Mouse (Mus musculus): ENCODE measurements around the gene Mif4gd.
"Not testable (repeated sequence)": the region's sequence is repeated elsewhere in the genome, so short reads cannot be mapped to it uniquely, and the experiment has no call there.

Mif4gd gene

DNA sequence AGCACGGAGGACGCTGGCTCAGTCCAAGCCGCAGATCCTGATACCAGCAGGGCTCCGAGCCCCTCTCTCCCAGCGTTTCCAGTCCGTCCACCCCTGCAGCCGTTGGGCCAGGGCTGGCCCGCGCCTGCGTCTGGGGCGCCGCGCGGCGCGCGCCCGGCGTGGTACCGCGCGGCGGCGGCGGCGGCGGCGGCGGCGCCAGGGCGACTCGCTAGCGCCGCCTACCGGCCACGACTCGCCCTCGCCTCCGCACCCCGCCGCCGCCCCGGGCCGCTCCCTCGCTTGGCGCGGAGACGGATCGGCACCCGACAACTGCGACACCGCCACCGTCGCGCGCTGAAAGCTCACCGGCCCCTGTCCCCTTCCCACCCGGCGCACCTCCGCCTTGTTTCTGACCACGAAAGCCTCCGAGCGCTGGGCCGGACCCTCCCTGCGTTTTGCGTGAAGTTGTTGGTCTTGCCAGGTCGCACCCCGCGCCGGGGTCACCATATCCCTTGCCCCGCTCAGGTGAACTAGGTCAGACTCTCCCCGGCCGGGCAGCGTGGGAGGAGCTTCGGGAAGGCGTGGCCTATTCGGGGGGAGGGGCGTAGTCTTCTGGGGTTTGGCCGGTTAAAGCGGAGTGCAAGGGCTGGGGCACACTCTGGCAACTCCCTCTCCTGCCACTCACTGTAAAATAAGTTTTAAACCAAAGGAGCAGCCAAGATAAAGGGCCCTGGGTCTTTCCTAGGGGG is at the start of gene Mif4gd:
Gene Mif4gd (minus strand): TSS at position 560 of the 728 bp plus-strand sequence.
- DNase-seq (ENCODE audit: low read depth, low spot score) = peak; percentile 96

DNA sequence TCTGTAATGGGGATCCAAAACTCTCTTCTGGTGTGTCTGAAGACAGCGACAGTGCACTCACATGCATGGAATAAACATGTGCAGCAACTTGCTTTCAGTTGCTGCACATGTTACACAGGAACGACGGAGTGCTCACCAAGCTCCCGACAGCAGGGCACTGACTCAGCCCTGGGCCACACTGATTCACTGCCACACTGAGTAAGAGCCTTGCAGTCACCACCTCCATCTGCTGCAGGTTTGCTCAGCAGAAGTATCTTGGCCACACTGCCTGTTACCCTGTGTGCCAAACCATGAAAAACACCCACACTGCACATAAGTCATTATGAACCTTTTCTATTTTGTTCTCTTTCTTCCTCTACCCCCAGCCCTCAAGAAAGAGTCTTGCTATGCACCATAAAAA is 47.6 kb upstream of the Mif4gd start:
- no peak for DNase-seq (ENCODE audit: low read depth, low spot score)

DNA sequence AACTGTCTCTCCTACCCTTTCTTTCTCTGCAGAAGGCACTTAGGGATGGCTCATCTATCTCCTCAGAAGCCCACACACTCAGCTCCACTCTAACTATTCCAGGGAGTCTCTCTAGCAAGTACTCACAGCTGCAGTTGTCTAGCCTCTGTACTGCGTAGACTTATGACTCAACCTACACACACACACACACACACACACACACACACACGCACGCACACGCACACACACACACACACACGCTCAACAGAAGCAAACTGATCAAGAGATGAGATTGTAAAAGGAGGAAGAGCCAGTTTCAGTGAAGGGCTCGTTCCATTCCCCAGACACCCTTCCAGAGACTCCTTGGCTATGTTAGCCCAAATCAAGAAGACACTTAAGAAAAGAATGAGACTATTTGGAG is 45.8 kb upstream of the Mif4gd start:
- no peak for DNase-seq (ENCODE audit: low read depth, low spot score)

DNA sequence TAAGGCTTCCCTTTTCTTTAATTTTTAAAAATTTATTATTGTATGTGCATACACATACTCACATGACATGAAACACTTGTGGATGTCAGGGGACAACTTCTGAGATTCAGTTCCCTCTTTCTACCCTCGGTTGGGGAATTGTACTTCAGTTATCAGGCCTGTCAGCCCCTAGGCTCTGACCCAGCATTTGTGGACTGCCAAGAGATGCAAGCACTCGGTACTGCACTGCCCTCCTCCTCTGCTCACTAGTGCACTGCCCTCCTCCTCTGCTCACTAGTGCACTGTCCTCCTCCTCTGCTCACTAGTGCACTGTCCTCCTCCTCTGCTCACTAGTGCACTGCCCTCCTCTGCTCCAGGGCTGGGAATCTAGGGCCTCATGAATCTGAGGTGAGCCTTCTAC is 41.4 kb upstream of the Mif4gd start:
- no peak for DNase-seq (ENCODE audit: low read depth, low spot score)

DNA sequence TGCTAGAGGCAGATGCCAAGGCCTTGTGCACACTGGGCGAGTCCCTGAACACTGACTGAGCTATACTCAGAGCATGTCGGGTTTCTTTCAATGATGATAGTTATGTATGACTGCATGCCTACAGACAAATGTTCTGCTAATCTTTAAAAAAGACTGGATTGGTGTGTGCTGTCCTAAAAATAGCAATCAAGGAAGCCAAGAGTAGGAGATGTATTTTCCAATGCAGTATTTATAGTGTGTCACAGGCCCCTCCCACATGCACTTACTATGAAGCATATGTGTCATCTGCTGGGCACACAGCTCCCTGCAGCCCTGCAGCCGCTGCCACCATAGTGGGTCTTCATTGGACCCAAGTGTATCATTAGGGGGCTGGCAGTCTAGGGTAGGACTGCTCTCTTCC is 40.4 kb upstream of the Mif4gd start:
- DNase-seq (ENCODE audit: low read depth, low spot score) = no peak

DNA sequence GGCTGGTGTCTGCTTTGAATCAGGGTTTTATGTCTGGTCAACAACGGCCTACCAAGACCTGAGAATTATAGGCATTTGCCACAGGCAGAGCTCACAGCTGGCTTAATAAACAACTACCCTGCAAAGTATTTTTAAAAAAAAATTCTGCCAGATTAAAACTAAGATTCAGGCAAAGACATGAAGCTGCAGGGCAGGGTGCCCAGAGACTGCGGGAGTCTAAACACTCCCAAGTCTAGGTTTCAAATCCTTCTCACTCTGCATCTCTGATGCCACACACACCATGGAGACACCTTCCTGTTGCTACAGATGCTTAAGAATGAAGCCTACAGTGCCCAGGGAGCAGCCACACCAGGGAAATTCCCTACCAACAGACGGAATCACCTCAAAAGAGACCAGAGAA is 38.9 kb upstream of the Mif4gd start:
- DNase-seq (ENCODE audit: low read depth, low spot score) = no peak

DNA sequence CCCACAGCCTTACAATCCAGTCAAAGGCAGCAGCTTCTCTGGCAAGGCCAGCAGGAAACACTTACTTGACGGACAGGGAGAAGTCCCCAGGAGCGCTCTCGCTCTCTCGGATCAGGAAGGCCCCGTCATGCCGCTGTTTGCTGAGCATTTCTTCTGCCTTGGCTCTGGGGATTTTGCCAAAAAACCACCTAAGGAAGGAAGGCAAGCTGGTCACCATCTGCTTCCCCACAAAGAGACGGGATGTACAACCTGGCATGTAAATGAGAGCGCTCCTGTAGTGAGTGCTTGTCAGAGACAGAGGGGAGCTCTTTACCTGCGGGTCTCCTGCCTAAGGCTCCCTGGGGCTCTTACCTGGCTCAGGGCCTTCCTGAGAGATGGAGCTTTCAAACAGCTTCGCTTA is 36.9 kb upstream of the Mif4gd start:
- no peak for DNase-seq (ENCODE audit: low read depth, low spot score)

DNA sequence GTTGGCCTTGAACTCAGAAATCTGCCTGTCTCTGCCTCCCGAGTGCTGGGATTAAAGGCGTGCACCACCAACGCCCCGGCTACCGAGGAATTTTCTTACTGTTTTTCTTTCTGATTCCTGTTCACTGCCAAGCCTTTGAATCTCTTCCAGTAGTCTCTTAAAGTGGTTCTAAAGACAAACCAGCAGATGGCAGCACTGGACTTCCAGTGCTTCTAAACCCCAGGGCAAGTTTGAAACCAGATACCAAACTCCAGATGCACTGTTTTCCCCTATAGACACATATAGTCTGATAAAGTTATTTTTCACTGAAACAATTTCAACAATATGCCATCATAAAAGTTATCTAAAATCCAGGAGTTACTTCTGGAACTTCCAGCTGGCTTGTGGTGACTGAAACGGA is 34.7 kb upstream of the Mif4gd start:
- peak; percentile 89 for DNase-seq (ENCODE audit: low read depth, low spot score)

DNA sequence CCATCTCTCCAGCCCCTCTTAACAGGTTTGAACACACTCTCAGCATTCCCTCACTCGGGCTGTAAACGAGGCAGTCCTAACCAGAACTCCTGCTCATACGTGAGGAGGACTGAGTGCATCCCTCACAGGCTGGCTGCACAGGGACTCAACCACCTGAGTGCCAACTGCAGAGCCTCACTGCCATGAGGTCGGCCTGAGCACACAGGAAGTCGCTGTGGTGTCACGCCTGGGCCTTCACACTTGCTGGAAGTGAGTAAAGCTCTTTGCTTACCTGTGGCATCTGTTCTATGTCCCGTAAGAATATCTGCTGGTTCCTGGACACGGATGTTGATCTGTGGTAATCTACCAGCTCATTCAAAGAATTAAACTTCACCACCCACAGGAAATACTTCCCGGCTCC is 33.7 kb upstream of the Mif4gd start:
- no peak for DNase-seq (ENCODE audit: low read depth, low spot score)

DNA sequence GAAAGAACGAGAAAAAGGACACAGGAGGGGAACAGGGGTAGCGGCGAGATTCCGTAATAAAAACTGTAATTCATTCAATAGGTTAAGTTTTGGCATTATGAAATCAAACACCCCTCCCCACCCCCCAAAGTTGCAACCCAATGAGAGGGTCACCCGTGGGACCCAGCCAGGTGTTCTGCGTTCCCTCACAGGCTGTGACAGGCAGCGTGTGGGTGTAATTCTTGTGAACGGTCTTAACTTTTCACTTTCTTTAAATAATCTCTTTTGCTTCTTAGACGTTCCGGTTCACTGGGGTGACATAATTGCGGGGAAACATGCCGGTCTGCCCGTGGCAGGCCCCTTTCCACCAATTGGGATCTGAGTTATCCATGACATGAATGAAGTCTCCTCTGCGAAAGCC is 32.7 kb upstream of the Mif4gd start:
- not testable (repeated sequence) for DNase-seq (ENCODE audit: low read depth, low spot score)

DNA sequence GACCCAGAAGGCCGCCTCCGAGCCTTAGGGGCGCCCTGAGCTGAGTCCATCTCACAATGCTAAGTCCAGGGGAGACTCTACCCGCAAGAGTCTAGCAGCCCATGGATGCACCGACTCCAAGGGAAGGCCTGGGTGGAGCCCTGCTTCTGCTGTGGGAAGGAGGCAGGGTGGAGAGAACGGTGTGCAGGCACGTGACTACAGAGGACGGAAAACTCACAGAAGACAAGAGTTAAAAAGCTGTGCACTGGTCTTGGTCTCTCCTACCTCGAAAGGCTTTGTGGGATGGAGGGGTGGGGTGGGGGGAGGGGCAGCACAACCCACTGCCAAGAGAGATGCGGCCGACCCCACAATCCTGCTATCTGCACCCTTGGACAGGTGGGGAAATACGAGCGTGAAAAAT is 31.5 kb upstream of the Mif4gd start:
- peak; percentile 52 for DNase-seq (ENCODE audit: low read depth, low spot score)

DNA sequence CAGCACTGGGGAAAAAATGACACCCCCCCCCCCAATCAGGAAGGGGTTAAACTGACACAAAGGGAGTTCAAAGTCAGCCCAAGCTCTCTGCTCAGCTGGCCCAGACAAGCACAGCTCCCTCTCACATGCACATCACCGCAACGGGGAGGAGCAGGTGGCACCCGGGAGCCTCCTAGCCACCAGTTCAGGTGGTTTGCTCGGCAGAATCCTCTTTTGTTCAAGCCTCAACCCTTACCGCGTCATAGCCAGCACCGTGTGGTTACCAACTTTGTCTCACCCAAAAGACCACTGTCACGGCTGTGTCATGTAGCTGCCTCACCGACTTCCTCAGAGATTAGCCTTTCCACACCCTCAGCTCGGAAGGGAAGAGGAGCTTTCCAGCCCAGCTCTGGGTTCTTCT is 30.5 kb upstream of the Mif4gd start:
- peak; percentile 44 for DNase-seq (ENCODE audit: low read depth, low spot score)

DNA sequence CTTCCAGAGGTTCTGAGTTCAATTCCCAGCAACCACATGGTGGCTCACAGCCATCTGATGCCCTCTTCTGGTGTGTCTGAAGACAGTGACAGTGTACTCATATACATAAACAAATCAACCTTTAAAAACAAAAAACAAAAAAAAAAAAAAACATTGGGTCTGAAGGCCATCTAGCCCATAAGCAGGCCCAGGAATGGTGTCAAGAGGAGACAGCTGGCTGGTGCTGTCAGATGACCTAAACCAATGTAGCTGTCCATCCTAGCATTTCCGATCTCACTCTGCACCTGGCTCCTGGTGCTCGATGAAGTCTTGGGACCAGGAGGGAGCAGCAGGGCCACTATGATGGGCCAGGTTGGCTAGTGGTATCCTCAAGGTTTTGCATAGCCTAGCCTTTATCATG is 29.9 kb upstream of the Mif4gd start:
- DNase-seq (ENCODE audit: low read depth, low spot score) = no peak

DNA sequence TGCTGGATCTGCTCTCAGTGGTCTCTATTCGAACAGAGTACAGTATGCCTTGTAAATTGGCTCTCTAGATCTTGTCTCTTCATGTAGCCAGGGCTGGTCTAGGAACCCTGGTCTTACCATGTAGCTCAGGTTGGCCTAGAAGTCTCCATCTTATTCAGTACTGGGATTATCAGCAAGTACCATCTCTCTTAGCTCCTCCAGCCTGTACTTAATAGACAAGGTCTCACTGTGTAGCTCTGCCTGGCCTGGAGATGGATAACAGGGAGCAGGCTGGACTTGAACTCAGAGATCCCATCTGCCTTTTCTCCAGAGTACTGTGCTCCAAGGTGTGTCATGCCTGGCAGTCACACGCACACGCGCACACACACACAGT is 28.9 kb upstream of the Mif4gd start:
- DNase-seq (ENCODE audit: low read depth, low spot score) = no peak

DNA sequence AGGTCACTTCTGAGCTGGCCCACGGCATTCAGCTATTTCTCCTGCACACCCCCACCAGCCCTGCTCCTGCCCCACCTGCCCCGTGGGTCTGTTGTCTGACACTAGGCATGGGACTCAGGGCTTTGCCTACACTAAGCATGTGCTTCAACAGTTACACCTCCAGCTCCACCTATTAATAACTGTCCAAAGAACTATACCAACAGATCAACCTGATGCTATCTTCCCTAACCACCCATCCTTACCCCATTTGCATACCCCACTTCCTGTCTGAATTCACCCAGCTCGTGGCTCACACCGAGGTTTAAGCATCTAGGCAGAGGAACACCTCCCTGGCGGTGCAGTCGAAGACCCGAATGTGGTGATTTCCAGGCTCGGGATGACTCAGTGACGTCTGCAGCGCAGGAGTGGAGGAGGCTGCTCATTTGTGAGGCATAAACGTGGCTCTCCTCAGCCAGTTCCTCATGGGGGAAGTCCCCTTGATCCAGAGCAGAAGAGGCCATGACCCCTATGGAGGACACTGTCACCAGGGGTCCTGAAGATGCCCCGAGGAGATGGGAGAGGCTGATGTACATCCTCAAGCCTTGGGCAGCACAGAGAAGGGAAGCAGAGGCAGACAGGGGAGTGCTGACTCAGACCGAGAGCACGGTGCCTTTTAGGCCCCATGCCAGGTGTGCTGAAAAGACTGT is 28.4 kb upstream of the Mif4gd start:
- DNase-seq (ENCODE audit: low read depth, low spot score) = peak; percentile 53

DNA sequence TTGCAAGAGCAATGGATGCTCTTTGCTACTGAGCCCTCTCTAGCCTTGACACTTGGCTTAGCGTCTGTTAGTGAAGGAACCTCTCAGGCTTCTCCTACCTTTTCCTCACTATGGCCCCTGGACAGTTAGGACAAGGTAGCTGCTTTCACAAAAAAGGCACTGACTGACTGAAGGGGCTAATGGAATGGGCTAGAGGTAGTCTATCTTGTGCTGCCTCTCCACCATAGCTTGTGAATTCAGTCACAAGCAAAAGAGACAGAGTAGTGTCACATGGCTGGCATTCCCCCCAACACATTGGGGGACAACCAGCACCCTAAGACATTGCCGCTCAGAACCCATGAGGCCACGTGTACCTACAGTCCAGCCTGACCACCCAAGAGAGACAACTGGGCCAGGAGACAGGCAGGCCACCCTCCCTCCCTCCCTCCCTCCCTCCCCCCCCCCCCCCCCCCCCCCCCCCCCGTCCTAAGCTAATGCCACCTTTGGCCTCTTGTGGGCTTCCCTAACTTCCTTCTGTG is 27.6 kb upstream of the Mif4gd start:
- no peak for DNase-seq (ENCODE audit: low read depth, low spot score)

DNA sequence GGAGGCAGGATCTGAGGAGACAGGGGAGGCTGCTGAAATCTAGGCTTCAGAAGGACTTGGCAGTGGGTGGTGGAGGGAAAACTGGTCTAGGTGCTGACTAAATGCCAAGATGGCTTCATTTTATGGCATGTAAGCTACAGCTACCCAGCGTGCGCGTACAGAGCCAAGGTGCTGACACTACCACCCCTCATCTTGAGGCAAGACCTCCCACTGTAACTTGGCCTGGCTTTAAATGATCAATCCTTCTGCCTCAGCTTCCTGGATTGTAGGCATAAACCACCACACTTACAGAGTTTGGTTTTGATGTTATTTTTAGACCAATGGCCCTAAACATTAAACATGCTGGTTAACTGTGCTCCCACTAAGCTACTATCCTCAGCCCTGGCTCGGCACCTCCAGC is 26.8 kb upstream of the Mif4gd start:
- DNase-seq (ENCODE audit: low read depth, low spot score) = no peak

DNA sequence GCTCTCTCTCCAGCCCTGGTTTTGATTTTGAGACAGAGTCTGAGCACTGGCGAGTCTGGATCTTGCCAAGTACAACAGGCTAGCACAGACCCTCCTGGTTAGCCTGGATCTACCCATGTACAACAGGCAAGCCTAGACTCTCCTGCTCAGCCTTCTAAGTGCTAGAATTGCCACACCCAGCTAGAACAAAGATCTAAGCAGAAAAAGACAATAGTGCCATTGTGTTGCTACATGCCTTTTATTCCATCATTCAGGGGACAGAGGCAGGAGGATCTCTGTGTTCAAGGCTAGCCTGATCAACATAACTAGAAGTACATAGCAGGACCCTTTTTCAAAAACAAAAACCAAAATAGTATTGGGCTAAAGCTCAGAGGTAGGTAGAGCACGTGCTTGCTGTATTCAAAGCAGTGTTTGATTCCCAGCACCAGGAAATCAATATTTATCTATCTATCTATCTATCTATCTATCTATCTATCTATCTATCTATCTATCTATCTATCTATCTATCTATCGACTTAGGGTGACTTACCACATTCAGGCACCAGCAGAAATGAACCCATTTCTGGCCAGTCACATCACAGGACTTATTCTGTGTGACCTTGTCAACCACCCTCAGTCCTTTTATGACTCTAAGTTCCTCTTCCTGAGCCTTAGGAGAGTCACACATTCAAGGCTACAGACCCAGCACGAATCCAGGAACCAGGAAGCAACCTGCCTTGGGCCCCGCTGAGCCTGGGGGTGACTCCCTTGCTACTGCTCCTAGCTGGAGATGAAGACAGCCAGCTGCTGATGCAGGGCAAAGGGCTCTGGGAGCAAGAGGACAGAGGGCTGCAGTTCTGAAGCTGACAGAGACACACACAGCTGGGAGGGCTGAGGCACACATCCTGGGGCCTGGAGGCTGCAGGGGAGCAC is 26.0 kb upstream of the Mif4gd start:
- peak; percentile 95 for DNase-seq (ENCODE audit: low read depth, low spot score)

DNA sequence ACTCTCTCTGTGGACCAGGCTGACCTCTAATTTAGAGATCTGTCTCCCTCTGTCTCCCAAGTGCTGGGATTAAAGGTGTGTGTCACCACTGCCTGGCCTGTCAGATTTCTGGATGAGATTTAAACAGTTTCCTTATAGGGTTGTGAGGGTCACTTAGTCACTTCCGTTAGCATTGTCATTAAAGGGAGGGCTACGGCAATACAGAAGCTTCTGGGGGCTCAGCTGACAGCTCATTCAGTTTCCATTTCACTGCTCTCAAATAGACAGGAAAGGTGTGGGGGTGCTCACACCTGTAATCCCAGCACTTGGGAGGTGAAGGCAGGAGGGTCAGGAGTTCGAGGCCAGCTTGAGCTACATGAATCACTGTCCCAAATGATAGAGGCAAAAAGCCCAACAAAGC is 24.2 kb upstream of the Mif4gd start:
- DNase-seq (ENCODE audit: low read depth, low spot score) = peak; percentile 52

DNA sequence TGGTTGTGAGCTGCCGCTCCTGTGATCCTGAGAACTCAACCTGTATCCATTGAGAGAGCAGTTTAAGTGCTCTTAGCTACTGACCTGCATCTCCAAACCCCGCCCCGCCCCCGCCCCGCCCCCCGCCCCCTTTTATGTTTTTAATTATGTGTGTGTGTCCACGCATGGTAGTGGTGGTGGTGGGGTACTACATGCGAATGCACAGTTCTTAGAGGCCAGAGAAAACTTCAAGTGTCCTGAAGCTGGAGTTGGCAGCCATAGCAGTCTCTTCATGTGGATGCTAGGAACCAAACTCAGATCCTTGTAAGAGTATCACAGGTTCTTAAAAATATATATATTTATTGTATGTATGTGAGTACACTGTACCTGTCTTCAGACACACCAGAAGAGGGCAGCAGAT is 22.7 kb upstream of the Mif4gd start:
- DNase-seq (ENCODE audit: low read depth, low spot score) = peak; percentile 71

DNA sequence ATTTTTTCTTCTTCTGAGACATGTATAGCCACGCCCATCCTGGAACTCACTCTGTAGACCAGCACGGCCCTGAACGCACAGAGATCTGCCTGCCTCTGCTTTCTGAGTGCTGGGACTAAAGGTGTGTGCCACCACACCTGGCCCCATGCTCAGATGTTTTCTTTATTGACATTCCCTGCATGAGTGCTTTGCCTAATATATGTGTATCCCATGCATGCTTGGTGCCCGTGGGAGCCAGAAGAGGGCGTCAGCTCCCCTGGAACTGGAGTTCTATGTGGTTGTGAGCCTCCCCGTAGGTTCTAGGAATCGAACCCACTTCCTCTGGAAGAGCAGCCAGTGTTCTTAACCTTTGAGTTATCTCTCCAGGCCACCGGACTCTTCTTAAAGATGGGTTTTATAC is 22.3 kb upstream of the Mif4gd start:
- DNase-seq (ENCODE audit: low read depth, low spot score) = peak; percentile 63

DNA sequence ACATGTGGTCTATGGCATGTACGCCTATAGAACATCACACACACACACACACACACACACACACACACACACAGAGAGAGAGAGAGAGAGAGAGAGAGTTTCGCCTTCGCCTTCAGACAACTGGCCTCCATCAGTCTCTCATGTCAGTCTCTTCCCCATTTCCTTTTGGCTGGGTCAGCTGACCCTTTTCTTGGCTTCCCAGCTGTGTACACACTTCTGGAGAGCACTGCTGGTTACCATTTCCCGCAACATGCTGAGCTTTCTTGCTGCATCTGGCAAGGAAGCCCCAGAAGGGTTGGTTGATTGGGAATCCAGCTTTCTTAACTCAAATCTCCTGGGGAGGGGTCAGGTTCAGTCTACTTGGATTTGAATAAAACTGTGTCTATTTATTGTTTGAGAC is 21.3 kb upstream of the Mif4gd start:
- DNase-seq (ENCODE audit: low read depth, low spot score) = no peak

Data from R1 (cell line).